Mouse (Mus musculus) embryonic facial prominence, embryonic 14.5 days (tissue): ENCODE measurements at regions not wholly inside any gene's neighbourhood (a gene's known extent, or its start where the extent isn't known, plus 50 kb on each side); places are given as distances from the start of the nearest gene placed in this dataset.

ENCODE experiments used
- ATAC-seq: fragments of 200-750 bp; cut with Nextera tagmentation; 2 replicates; pipeline ENCODE4 v1.8.0; 2017; ENCODE audit warnings: low read depth, moderate number of reproducible peaks, moderate TSS enrichment
- DNase-seq: peaks from one replicate; pipeline ENCODE4 v3.0.0-alpha.2; 2015; ENCODE audit warnings: low spot score
- H3K27ac ChIP-seq: fragments of 300-500 bp; sonication (generic); replicated peaks from 2 replicates; pipeline ENCODE4 v1.5.1; 2014; ENCODE audit warnings: low read depth, mild to moderate bottlenecking, low read length, moderate library complexity
- H3K27me3 ChIP-seq: fragments of 300-500 bp; sonication (generic); replicated peaks from 2 replicates; pipeline ENCODE4 v1.6.1; 2014; ENCODE audit warnings: low read length; ENCODE audit not compliant: control insufficient read depth, insufficient read depth
- H3K36me3 ChIP-seq: fragments of 300-500 bp; sonication (generic); 2 replicates; pipeline ENCODE4 v1.6.1; 2014; ENCODE audit warnings: low read length, mixed read lengths; ENCODE audit not compliant: control insufficient read depth, insufficient read depth
- H3K4me1 ChIP-seq: fragments of 300-500 bp; sonication (generic); 2 replicates; pipeline ENCODE4 v1.6.1; 2014; ENCODE audit warnings: antibody characterized with exemption, low read length; ENCODE audit not compliant: control insufficient read depth, insufficient read depth
- H3K4me2 ChIP-seq: fragments of 300-500 bp; sonication (generic); 2 replicates; pipeline ENCODE4 v1.6.1; 2014; ENCODE audit warnings: low read depth, mild to moderate bottlenecking, low read length, moderate library complexity, mixed read lengths
- H3K4me3 ChIP-seq: fragments of 300-500 bp; sonication (generic); 2 replicates; pipeline ENCODE4 v1.5.1; 2014; ENCODE audit warnings: low read depth, mild to moderate bottlenecking, low read length
- H3K9ac ChIP-seq: fragments of 300-500 bp; sonication (generic); 2 replicates; pipeline ENCODE4 v1.6.1; 2014; ENCODE audit warnings: low read depth, mild to moderate bottlenecking, low read length, moderate library complexity, mixed read lengths
- H3K9me3 ChIP-seq: fragments of 300-500 bp; sonication (generic); 2 replicates; pipeline ENCODE4 v1.6.1; 2016; ENCODE audit warnings: low read length; ENCODE audit not compliant: control insufficient read depth
- WGBS: fragments of 180-500 bp; shearing (Covaris S2); extraction: QIAGEN DNeasy Blood & Tissue Kit; methylation state at CpG from one replicate; pipeline ENCODE4 v1.1.7; 2014; 5-methylcytosine and 5-hydroxymethylcytosine counted together

DNA sequence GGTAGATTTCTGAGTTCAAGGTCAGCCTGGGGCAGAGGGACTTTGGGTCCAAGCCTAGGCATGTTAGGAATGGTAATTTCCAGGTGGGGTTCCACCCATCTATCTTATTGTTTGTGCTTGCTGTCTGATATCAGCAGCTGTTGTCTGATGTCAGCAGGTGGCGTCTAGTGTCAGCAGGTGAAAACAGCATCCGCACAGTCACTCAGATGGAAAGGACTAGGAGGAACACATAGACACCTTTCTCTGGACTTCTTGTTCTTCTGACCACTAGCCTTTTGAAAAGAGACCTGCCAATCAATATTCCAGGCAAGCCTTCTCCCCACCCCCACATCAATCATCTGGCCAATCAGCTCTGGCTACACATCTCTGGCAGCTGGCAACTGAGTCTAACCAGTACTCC lies 173.1 kb downstream of the Cdh26 start:
- no peaks in the 10 kb centered on the region for H3K36me3 ChIP-seq

DNA sequence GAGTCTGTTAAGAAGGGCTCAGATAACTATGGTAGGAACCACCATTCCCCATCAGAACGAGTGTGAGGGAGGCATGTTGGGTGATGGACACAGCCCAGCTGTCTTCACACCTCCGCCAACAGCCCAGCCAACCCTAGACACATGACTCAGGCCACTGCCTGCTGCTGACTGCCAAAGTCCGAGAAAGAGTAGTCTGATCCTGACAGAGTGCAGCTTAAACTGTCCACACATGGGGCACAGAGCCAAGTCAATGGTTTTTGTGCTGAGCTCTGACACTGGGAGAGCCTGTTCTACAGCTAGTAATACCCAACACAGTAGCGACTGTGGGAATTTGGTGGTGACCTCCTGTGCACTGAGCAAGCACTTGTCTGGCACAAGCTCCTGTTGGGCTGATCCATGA lies 176.4 kb downstream of the Cdh26 start:
- Histone ChIP-seq H3K27me3 (no peaks in the 10 kb centered on the region), H3K4me3 (no peak overlapping the region), H3K36me3 (no peaks in the 10 kb centered on the region), H3K4me2 (no peak overlapping the region), H3K9me3 (no peaks in the 10 kb centered on the region), H3K9ac (no peak overlapping the region), H3K27ac (no peak overlapping the region), H3K4me1 (0 out of 2 replicates have a peak, but pooled peaks cover 2% of the 10 kb centered on the region)
- ATAC-seq (peak; percentile 71), DNase-seq (peak; percentile 70)
- 53% methylated on average over 4 of the region's 4 CpGs for WGBS

More for the DNA sequence above, 173.1 kb downstream of the Cdh26 start:
- DNase-seq, result no peak
- WGBS, result 75% methylated on average over 2 of the region's 2 CpGs
- no peak for ATAC-seq
- Histone ChIP-seq H3K4me3 (no peak overlapping the region), H3K27ac (no peak overlapping the region), H3K9me3 (no peaks in the 10 kb centered on the region), H3K27me3 (no peaks in the 10 kb centered on the region), H3K4me1 (0 out of 2 replicates have a peak, but pooled peaks cover 3% of the 10 kb centered on the region), H3K9ac (no peak overlapping the region), H3K4me2 (no peak overlapping the region)

DNA sequence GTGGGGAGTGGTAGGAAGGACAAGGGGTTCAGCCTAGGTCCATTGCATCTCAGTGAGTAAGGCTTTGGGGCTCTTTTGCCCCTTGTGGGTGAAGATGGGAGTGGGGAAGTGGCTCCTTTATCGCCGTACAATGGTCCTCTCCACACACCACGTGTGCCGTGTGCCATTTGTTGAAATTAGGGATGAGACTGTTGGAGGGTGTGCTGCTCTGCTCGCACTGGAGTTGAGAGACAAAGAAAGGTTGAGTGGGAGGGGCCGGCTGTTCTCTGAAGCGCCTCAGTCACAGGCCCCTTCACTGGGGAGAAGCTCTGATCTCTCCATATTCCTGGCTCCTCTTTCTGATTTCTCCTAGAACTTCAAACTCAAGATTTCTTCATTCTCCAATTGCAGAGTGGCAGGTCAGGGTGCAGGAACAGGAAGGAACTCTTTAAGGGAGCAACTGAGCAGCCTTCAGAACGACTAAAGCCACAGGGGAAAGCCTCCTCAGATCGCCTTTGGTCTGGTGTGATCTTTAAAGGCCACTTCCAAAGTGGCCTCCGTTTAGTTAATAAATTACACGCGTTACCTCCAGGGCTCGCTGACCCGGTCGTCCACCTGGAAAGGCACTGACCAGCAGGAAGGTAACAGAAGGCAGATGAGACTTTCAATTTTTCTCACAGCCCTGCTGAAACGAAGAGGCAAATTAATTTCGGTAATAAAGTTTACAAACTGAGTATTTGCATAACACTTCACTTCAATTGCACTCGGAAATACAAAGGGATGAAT lies 180.1 kb downstream of the Cdh26 start:
- no peaks in the 10 kb centered on the region for H3K9me3 ChIP-seq
- H3K4me3 ChIP-seq, result no peak overlapping the region
- 61% methylated on average over 18 of the region's 18 CpGs for WGBS
- H3K27me3 ChIP-seq, result no peaks in the 10 kb centered on the region
- H3K9ac ChIP-seq, result no peak overlapping the region
- no peaks in the 10 kb centered on the region for H3K36me3 ChIP-seq
- DNase-seq (no peak), ATAC-seq (no peak)
- H3K4me1 ChIP-seq, result no peaks in the 10 kb centered on the region
- no peak overlapping the region for H3K4me2 ChIP-seq
- H3K27ac ChIP-seq, result no peak overlapping the region

DNA sequence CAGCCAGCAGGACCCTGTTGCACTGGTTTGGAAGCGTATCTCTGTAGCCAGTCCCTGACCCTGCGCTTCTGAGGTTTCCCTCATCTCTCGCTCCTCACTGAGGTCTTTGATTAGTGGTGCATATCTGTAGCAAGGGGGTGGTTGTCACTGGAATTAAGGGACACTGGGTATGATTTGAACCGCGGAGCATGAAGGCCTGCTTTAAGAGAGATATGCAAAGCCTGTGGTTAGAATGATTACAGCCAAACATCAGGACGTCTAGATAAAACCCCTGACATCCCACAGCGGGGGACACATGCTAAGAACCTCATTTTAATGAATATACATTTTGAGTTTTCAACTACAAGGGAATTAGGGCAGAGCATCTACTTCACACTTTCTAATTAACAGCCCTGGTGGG lies 184.4 kb downstream of the Cdh26 start:
- DNase-seq (no peak), ATAC-seq (no peak)
- no peaks in the 10 kb centered on the region for H3K27me3 ChIP-seq
- no peak overlapping the region for H3K9ac ChIP-seq
- H3K4me1 ChIP-seq, result no peaks in the 10 kb centered on the region
- no peak overlapping the region for H3K4me3 ChIP-seq
- no peaks in the 10 kb centered on the region for H3K9me3 ChIP-seq
- WGBS, result 56% methylated on average over 7 of the region's 7 CpGs
- H3K4me2 ChIP-seq, result no peak overlapping the region
- no peak overlapping the region for H3K27ac ChIP-seq
- no peaks in the 10 kb centered on the region for H3K36me3 ChIP-seq

DNA sequence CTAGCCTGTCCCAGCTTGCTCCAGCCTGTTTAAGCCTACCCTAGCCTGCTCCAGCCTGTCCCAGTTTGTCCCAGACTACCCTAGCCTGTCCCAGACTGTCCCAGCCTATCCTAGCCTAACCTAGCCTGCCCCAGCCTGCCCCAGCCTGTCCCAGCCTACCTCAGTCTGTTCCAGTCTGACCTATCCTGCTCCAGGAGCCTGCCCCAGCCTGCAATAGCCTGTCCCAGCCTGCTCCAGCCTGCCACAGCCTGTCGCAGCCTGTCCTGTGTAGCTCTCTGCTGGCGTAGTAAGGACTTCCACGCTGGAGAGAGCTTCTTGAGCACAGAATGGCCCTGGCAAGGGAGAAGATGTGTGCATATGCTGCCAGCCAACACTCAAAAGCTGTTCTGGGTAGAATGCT lies 192.5 kb downstream of the Cdh26 start:
- Histone ChIP-seq H3K4me1 (0 out of 2 replicates have a peak, but pooled peaks cover 3% of the 10 kb centered on the region), H3K36me3 (no peaks in the 10 kb centered on the region), H3K4me3 (no peak overlapping the region), H3K27me3 (no peaks in the 10 kb centered on the region), H3K27ac (no peak overlapping the region), H3K9ac (no peak overlapping the region), H3K9me3 (no peaks in the 10 kb centered on the region), H3K4me2 (no peak overlapping the region)
- WGBS, result 56% methylated on average over 3 of the region's 3 CpGs
- ATAC-seq, result peak; percentile 44; the same call in 1 of the 2 replicates
- DNase-seq, result no peak

DNA sequence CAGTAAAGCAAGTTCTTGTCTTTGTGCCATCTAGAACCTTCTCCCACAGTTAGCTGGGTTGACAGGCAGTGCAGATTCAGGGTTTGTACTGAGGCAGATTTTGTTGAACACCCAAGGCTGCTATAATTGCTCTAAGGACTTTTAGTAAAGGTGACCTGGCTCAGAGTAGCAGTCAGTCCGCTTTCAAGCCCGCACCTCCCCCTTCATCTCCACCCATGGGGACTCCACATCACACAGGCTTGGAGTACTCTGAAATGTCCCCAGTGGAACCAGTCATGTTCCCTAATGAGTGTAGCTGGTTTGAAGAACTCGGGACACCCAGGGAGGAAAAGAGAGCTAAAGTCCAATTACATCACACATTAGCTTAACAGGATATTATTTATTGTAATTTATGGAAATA lies 194.1 kb downstream of the Cdh26 start:
- Histone ChIP-seq H3K4me1 (peaks cover 8% of the 10 kb centered on the region; the same call in 1 of the 2 replicates), H3K36me3 (no peaks in the 10 kb centered on the region), H3K27ac (no peak overlapping the region), H3K27me3 (no peaks in the 10 kb centered on the region), H3K4me3 (no peak overlapping the region), H3K9me3 (no peaks in the 10 kb centered on the region), H3K9ac (no peak overlapping the region), H3K4me2 (no peak overlapping the region)
- 77% methylated on average over 3 of the region's 3 CpGs for WGBS
- no peak for DNase-seq
- no peak for ATAC-seq

DNA sequence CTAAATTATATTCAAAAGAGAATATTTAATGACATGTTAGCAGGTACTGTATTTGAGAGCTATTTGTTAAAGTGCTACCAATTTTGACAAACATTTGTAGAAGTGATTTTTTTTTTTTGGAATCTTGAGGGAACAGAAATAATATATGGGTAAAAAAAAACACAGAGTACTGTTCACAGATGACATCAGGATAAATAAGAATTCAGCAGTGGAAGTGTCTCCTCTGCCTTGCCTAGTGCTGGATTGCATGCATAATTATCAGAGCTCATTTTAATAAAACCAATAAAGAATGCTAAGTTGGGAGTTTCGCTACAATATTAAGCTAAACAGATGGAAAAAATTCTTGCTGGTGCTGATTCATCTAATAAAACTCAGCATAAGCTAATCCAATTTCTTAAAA lies 194.6 kb downstream of the Cdh26 start:
- ATAC-seq (no peak), DNase-seq (no peak)
- no peaks in the 10 kb centered on the region for H3K36me3 ChIP-seq
- peaks cover 8% of the 10 kb centered on the region; the same call in 1 of the 2 replicates for H3K4me1 ChIP-seq
- no peak overlapping the region for H3K9ac ChIP-seq
- no peak overlapping the region for H3K4me3 ChIP-seq
- no peaks in the 10 kb centered on the region for H3K9me3 ChIP-seq
- 85% methylated on average over 1 of the region's 1 CpGs for WGBS
- H3K27ac ChIP-seq, result no peak overlapping the region
- no peak overlapping the region for H3K4me2 ChIP-seq
- no peaks in the 10 kb centered on the region for H3K27me3 ChIP-seq

DNA sequence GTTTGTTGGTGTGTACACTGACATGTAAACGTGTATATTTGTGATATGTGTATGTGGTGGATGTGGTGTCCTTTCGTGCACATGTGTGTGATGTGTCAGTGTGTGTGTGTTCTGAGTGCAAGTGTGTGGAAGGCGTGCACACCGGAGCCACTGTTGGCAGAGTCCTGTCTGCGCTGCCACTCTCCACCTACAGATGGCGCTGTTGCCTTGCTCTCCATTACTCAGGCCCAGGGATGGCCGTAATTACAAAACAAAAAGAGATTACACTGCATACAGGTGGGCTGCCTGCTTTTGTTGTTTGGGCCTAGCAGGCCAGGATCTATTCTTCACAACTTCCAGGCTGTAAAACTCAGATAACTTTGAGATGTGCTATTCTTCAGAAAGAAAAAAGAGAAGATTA lies 199.4 kb downstream of the Cdh26 start:
- H3K9me3 ChIP-seq, result no peaks in the 10 kb centered on the region
- DNase-seq, result no peak
- no peak overlapping the region for H3K9ac ChIP-seq
- peak overlapping the region; percentile 34; the same call in 1 of the 2 replicates for H3K27ac ChIP-seq
- no peak for ATAC-seq
- 27% methylated on average over 7 of the region's 7 CpGs for WGBS
- H3K4me3 ChIP-seq, result no peak overlapping the region
- peaks cover 45% of the 10 kb centered on the region for H3K4me1 ChIP-seq
- H3K36me3 ChIP-seq, result no peaks in the 10 kb centered on the region
- no peaks in the 10 kb centered on the region for H3K27me3 ChIP-seq
- no peak overlapping the region for H3K4me2 ChIP-seq

DNA sequence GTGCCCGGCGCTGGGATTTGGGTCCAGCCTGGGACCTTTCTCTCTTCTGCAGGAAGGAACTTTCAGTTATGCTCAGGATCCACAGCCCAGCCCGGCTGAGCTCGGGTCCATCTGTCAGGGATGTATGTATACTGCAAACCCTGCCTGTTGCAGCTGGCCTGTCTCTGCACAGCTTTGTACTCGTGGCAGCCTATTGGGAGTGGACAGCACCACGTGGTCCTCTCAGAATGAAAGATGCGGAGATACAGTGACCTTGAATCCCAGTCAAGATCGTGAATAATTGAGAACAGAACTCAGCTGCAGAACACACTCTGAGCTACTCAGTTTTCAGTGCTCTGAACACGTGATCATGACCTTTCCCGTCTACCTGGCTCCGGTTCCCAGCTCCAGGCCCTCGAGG lies 200.2 kb downstream of the Cdh26 start:
- DNase-seq, result peak; percentile 88
- ATAC-seq, result peak; percentile 85
- H3K27ac ChIP-seq, result peak overlapping the region; percentile 49; the same call in 1 of the 2 replicates
- H3K4me3 ChIP-seq, result no peak overlapping the region
- H3K27me3 ChIP-seq, result no peaks in the 10 kb centered on the region
- H3K4me2 ChIP-seq, result no peak overlapping the region
- H3K9me3 ChIP-seq, result no peaks in the 10 kb centered on the region
- H3K9ac ChIP-seq, result no peak overlapping the region
- no peaks in the 10 kb centered on the region for H3K36me3 ChIP-seq
- peaks cover 45% of the 10 kb centered on the region for H3K4me1 ChIP-seq
- WGBS, result 37% methylated on average over 12 of the region's 12 CpGs
